Mouse (Mus musculus): ENCODE measurements at regions not wholly inside any gene's neighbourhood (a gene's known extent, or its start where the extent isn't known, plus 50 kb on each side); places are given as distances from the start of the nearest gene placed in this dataset.
"Not testable (repeated sequence)": the region's sequence is repeated elsewhere in the genome, so short reads cannot be mapped to it uniquely, and the experiment has no call there.

DNA sequence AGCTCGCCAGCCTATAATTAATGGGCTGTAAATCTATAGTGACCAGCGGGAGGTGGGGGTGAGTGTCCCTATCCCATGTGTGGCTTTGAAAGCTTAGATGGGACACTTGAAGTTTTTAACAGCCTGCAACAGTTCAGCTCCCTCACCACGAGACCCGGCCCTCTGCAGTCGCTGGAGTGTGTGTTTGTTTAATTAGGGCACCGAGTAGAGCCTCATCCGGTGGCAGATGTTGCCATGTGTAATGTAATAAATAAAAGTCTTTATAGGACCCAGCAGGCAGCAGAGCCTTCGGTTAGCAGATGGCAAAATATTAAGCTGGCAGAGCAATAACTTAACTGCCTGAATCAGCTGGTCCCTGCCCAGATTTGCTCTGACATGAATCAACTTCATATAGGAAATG, 177.1 kb downstream of the Nucb2 start:
- DNase-seq = no peak

DNA sequence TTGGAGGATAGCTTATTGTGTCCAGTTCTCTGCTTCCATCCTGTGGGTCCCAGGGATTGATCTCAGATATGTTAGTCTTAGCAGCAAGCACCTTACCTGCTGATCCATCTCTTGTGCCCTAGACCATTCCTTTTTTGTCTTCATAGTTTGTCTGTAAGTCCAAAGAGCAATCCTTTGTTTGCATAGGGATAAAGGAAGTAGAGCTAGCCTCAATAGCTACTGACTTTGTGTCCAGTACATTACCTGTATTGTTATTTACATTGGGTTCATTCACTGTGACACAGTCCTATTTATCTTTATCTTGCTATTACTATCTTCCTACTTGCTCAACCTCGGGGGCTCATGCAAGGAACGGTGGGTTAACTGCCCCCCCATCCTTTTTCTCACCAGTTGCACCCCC, 196.2 kb downstream of the Nucb2 start:
- no peak for DNase-seq

DNA sequence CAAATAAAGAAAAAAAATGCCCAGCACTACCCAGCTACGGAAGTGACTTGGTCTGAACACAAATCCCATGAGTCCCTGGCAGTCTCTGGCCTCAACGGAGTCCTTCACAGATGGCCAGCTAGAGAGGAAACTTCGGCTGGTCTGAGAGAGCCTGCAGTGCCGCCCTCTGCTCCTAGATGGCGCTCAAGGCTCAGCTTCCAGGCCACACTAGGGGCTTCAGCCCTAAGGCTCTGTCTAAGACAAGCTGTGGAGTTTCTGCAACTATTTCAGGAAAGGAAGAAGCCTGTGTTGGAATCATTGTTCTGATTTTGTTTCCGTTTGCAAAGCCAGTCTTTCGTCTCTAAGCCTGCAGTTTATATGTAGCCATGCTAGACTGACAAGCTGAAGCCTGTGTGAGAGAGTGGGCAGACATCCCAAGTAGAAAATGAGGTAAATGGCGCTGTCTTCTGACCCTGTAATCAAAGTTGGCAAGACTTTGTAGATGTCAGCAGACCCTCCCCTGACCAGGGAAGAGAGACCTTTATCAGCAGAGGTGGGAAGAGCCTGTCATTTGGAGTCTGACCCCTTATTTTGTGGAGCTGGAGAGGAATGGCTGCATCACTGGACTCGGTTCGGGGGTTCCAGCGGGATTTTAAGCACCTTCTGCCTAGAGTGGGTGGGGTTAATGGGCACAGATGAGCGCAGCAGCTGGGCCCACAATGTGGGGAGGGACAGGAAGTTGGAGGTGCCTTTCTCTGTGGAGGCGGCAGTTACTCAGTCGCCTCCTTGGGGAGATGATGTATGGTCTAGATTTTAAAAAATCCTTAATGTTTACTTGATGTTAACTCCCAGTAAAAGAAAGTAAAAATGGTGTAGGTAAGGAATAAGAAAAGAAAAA, 197.5 kb downstream of the Nucb2 start:
- DNase-seq = peak; percentile 32

DNA sequence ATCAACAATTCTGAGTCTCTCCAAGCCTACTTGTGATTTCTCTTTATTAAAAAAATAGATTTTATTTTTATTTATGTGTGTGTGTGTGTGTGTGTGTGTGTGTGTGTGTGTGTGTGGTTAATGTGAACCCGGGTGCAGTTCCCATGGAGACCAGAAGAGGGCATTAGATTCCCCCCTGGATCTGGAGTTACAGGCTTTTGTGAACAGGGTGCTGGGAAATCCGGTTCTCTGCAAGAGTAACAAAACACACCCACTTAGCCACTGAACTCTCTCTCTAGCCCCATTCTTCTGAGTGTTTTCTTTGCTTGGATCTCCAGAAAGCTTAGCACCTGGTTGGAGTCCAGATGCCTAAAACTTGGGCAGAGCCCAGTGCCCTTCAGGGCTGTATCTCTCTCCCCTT, 198.4 kb downstream of the Nucb2 start:
- DNase-seq = no peak

DNA sequence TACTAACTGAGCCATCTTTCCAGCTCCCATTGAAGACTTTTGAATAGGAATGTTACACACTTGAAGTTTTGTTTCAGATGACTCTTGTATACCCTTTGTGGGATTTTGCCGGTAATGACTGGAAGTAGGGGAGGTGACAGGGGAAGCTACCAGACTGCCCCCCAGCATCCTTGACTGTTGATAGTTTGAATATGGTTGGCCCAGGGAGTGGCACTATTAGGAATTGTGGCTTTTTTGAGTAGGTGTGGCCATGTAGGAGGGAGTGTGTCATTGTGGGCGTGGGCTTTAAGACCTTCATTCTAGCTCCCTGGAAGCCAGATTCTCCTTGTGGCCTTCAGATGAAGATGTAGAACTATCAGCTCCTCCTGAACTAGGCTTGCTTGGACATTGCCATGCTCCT, 207.4 kb downstream of the Nucb2 start:
- no peak for DNase-seq

DNA sequence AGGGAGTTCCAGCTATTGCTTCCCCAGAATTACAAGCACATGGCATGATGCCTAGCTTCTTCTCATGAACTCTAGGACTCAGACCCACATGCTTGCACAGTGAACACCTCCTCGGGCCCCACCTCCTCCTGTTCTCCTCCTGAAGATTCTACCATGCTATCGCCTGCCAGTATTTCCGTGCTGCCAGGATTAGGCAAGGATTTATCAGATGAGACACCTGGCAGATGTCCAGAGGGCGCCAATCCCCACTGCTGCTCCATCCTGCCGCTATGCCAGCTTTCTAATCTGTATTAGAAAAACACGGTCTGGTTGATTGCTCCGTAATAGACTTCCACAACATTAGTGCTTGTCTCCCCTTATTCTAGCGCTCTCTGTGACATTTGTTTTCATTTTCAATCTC, 209.0 kb downstream of the Nucb2 start:
- DNase-seq = no peak

DNA sequence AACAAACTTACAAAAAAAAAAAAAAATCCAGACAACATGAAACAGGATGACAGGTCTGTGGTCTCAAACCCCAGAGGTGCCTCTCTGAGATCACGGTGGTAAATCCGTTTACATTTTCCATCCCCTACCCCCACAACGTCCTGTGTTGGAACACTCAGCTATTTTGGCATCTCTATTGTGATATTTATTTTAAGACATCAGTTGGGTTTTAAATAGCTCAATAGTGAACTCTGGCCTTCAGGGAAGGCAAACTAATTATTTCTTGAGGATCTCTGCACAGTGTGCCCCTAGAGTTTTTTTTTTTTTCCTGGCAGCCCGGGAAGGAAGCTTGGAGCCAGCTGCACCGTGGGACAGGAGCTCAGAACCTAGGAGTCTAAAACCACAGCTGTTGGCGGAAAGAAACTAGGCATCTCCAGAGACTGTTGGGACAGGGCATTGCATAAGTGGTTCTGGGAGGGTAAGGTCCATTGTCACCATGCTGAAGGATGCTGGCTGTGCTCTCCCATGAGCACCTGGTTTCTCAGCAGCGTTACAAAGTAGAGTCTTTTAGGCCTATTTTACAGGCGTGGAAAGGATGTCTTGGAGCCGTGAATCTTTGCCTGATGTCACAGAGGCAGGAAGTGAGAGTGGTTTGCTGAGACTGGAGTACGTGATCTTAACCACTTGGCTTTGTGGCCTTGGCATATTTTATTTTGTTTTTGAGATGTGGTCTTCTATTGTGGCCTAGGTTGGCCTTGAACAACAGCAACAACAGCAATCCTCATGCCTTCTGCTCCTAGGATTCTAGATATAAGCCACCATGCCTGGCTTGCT, 211.3 kb downstream of the Nucb2 start:
- DNase-seq = no peak

DNA sequence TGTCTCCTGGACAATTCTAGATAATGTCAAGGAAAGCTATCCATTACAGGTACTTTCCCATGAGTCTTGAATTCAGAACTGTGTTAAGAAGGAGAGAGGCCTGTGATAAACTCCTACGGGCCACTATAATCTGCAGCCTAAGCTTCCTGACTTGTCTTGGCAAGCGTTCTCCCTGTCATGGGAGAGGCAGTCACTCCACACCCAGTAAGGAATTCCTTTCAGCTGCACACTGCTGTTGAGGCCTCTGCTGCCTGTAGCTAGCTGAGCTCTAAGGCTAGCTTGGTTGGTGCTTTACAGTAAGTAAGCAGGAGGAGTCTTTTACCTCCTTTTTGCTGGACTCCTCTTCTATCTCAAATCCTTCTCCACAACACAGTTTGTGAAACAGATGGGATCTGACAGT, 224.2 kb downstream of the Nucb2 start:
- no peak for DNase-seq

DNA sequence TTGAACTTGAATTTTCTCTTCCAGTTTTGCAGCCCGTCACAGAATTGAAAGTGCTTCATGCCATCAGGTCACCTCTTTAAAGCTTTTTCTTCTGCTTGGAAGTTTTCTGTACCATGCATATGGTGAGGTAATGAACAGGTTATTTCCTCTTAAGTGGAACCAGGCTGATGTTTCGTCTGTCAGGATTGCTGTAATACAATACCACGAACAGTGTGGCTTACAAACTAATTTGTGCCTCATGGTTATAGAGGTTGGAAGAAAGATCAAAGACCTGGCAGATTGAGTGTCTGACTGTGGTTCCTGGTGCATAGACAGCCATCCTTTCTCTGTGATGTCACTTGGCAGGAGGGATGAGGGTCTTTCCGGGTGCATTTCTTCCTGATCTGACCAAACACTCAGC, 225.6 kb downstream of the Nucb2 start:
- DNase-seq = no peak

DNA sequence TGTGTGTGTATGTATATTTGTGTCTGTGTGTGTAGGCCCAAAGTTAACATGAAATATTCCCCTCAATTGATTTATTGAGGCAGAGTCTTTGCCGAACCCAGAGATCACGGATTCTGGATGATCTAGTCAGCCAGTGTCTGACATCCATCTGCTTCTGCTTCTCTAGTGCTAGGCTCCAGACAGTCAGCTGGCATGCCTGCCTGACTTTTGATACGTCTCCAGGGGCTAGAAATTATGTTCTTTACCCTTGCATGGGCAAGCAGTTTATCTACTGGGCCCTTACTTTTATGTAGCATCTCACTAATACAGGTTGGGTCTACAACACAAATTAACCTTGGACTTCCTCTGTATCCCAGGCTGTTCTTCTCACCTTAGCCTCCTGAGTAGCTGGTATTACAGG, 231.5 kb downstream of the Nucb2 start:
- no peak for DNase-seq

DNA sequence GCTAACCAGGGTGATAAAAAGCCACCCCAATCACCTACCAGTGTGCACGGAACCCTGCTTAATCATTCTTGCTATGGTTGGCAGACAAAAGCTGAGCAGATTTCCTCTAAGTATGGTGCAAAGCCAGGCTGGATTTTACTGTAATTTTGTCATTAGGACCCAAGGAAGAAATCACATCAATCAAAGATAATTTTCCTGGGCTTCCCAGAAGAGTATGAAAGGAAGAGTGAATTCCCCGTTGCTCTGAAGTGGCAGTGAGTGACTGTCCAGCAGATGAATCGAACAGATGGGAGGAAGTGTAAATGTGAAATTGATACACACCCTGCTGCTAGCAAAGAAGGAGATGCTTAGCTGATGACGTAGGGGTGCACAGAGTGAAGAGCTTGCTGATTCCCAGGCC, 232.2 kb downstream of the Nucb2 start:
- DNase-seq = no peak

DNA sequence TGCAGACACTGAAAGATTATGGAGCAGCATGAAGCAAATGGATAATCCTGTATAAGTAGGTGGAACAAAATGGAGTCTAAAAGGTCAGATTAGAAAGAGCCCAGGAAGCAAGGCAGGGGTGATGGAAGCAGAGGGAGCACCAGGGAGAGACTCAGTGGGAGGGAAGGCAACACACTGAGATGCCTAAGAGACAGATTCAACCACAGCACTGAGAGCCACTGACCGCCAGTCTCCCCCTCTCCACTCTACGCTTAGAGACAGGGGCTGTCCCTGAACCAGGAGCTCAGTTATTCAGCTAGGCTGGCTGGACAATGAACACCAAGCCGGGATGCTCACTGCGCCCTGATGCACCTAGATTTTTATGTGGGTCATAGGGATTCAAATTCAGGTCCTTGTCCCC, 233.8 kb downstream of the Nucb2 start:
- no peak for DNase-seq

DNA sequence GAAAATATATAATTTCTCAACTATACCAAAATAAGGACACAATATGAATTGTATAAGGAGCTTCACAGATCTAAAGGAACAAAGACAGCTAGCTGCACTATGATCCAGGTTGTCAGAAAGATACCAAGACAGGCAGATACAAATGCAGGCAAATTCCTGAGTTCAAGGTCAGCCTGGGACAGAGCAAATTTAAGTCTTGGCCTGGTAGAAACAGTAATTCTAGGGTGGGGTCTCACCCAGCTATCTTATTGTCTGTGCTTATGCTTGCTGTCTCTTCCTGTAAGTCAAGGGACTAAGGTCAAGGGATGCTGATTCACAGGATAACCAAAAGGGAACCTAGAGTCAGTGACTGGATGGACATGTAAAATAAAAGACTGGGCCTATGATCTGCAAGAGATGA, 250.4 kb downstream of the Nucb2 start:
- DNase-seq = no peak

DNA sequence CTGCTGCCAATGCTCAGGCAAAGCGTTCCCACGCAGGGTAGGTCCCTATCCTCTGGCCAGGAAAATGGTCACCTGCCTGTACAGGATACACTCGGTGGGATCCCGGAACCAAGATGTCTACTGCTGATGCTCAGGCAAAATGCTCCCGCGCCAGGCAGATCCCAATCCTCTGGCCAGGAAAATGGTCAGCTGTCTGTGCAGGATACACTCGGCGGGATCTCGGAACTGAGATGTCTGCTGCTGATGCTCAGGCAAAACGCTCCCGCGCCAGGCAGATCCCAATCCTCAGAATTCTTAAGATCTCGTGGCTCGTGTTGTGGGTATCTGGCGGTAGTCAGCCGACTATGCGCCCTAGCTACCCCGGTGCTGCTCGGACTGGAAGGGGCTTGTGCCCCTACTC, 288.0 kb downstream of the Nucb2 start:
- not testable (repeated sequence) for DNase-seq

DNA sequence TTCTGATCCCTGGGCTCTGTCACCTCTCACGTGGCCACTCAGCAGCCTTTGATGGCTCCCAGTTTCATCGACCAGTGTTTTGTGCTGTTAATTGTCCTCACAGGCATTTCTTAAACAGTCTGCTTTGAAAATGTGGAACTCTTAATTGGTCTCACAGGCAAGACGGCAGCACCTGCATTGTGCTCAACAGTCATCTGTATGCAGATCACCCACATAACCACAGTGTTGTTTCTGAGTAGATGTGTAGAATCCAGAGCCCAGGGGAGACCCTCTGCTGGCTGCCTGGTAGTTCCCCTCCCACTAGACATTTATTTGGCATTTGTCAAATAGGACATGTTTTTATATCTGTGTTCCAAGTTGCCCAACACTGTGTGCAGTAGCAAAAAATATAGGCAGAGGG, 304.3 kb downstream of the Nucb2 start:
- no peak for DNase-seq

DNA sequence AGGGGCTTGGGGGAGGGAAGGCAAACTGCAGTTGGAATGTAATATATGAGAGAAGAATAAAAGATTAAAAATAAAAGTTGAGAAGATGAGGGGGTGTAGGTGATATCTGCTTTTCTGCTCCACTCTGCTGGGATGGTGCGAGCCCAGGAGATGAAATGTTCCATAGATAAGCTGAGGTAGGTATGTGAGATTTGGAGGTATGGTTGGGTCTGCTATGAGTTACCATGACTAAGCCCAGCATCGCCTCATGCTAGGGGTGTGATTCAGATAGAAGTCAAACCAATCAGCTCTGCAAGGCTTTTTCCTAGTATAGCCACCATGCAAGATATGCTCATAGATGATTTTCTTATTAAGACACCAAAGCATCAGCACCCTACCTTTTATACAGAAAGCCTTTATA, 312.3 kb downstream of the Nucb2 start:
- DNase-seq = no peak

DNA sequence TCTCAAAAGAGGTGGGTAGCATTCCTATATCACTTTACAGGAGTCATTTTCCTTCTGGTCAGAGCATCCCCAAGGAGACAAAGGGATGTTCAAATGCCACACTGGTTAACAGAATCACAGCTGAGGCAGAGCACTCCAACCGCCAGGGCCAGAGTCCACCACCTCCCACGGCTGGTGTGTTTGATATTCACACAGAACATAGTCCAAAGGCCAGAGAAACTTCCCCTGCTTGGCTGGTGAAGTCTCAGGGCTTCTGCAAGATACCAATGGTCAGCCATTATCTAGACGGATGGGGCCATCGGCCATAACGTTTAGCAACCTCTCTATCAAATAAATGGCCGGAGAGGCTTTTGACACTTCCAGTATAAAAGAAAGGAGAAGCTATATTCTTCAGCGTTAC, 313.8 kb downstream of the Nucb2 start:
- DNase-seq = no peak

DNA sequence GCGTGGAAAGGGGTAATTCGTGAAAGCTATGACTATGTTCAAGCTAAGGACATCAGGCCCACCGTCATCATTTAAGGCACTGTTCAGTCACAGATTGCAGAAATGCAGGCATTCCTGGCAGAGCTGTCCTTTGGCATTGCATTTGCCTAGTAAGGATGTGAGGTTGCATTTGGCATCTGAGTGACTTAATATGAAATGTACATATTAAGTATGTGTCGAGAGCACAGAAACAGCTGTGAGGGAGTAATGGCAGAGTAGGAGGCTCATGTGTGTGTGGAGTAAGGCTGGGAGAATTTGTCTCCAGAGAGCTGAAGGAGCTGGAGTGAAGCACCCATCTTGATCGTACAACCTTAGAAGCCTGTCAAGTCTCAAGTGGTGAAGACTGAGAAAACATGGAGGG, 316.4 kb downstream of the Nucb2 start:
- DNase-seq = no peak

DNA sequence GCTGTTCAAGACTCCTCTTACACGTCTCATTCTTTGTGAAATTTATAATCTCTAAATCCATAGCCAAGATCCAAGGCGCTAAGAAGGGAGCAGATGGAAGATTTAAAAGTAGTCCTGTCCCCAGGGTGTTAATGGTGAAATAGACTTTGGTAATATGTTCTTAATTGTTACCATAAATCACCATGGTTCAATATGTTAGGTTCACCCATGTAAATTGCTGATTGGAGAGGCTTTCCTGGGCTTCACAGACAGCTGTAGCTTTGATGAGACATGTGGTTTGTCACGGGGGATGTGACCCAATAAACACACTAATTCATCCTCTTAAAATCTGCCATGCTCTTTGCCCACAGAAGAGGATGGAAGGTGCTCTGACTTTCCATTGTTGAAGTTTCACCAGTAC, 338.7 kb downstream of the Nucb2 start:
- no peak for DNase-seq

DNA sequence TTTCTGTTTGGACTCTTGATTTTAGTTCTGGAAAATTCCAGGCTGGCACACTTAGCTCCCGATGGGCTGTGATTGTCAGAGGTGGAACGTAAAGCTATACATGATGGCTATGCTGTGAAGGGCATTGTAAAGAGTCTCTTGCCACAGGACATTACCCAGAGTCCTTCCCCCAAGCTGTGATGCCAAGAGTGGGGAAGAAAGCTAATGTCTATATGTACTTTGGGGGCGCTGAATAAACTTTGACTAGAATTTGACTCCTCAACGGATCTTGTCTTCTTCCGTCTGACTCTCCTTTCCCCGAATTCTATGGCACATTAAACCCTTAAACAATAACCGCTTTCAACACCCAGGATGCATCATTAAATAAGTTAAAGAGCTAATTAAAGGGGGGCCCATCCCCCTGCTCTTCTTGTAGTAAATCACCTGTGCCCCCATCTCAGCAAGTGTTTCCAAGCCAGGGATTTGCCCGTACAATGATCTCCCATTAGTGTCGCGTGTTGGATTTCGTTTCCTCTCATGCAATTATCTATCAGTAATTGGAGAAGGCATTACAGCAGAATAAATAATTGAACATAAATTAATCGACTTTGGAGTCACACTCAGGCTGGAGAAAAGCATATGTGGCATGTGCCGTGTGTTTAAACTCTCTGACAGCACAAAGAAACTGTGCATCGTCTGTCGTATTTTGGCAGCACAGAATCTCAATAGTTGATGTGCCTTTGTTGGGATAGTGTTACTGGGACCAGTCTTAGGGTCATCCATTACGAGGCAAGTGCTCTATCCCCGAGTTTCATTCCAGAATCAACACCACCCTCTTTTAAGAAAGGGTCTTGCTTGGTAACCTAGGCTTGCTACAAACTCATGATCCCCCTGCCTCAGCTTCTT, 343.9 kb downstream of the Nucb2 start:
- DNase-seq = no peak

DNA sequence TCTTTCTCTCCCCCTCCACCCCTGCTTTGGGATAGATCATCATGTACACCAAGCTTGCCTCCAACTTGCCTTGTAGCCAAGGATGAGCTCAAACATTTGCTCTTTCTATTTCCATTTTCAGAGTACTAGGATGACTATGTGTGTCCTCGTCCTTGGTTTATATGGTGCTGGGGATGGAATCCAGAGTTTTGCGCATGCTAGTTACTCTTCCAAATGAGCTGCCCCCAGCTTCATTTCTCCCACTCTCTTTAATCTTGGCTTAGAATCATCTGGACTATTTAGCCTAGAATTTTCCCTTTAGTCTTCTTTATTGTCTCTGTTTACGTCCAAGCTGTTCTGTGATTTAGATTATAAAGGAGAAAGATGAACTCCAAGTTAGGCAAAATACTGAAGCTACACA, 349.2 kb downstream of the Nucb2 start:
- DNase-seq = no peak

DNA sequence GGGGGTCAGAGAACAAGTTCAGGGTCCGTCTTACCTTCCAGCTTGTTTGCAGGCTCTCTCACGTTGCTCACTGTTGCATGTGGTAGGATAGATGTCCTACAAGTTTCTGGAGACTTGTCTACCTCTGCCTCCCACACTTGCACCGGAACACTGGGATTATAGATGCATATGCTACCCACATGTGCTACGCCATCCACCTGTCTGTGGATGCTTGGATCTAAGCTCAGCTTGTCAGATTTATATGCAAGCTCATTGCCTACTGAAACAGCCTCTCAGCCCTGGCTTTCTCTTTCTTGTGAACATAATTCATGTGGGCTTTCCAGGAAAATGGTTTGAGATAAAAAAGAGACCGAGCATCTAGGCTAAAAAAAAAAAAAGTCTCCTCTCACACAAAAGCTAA, 353.0 kb downstream of the Nucb2 start:
- no peak for DNase-seq

DNA sequence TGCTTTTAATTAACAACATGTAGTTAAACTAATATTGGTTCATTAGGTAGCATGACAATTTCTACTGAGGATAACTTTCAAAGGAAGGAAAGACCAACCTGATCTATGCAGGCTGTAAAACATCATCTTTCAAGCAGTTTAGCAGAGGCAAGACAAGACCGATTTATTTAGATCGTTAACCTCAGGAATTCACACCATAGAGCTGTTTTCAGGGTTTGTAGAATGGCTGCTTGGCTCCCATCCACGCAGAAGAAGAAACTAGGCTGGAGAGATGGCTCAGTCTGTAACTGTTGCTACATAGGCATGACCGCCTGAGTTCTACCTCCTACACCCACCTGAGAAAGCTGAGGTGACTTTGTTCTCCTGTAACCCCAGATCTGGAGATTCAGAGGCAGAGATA, 353.6 kb downstream of the Nucb2 start:
- no peak for DNase-seq

All from thymus, postnatal 25 days (tissue).